Comparison of ENCODE assay signal across 9 mouse cellular contexts in the genomic region with DNA sequence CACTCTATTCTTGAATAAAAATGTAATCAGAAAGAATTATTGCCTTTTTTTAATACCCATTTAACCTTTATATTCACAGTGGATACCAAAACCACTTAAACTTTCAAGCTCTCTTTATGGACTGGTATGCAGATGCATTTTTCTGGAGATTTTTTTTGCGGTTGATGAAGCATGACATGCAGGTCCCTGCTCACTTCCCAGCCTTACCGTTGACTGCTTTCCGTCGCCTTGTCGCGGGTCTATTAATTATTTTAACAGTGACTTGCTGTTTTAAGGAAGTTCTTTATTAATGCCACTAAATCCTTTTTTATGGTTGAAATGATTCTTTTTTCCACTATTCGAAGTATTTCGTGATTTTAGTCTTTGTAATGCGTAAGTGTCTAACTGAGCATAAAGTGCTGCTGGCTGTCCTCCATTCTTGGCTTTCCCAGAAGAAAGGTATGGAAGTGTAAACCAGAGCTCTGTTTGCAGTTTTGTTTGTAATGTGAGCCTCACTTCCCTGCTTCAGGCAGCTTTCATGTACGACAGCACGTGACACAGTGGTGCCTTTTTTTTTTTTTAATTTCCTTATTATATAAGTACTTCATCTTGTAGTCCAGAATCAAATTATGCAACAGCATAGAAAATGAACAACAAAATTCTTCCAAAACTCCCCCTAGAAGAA.
A peak's percentile ranks its signal among the peaks of the same experiment; 100 is the strongest.
DNase-seq lines count a peak whose midpoint lies in the region; ATAC-seq and TF ChIP-seq lines count a peak whose summit lies in the region.
"Had no signal": no experiment of that assay in that cellular context is flagged by ENCODE, and none has a peak within 500 bp of the region (broad histone marks: within the 10 kb centered on the region; RNA-seq: fewer than 3 reads in every experiment).

No protein-coding gene starts in this region.

- H3K4me3 ChIP-seq in forebrain, postnatal 0 days (ENCODE audit: low read depth, low read length): no peak overlapping the region
- no peak overlapping the region for H3K4me3 ChIP-seq in midbrain, postnatal 0 days (ENCODE audit: low read depth, low read length)

- peak; percentile 16 for DNase-seq in embryo, embryonic 10 days (ENCODE audit: low spot score)
- DNase-seq in embryo, embryonic 9.5 days (ENCODE audit: extremely low spot score): no peak
- DNase-seq in lung, postnatal 25 days (ENCODE audit: low spot score): peak; percentile 14
- DNase-seq in lung, postnatal 4 days: no peak
- DNase-seq in forebrain, postnatal 0 days: no peak
- no peak for DNase-seq in midbrain, postnatal 0 days (ENCODE audit: low spot score)
- DNase-seq in urinary bladder, postnatal 10 days (ENCODE audit: low spot score): no peak
- DNase-seq in layer of hippocampus, postnatal 10 days (ENCODE audit: low spot score in 2 of 2): no peak
- DNase-seq: heart, postnatal 14 days had no signal

- WGBS in forebrain, postnatal 0 days: 14% methylated on average over 11 of the region's 11 CpGs
- 21% methylated on average over 11 of the region's 11 CpGs for WGBS in midbrain, postnatal 0 days

- ATAC-seq in forebrain, postnatal 0 days: no peak
- ATAC-seq in midbrain, postnatal 0 days (ENCODE audit: low FRiP score): no peak

- H3K27ac ChIP-seq in forebrain, postnatal 0 days (ENCODE audit: low read depth, low read length): no peak overlapping the region
- H3K27ac ChIP-seq in midbrain, postnatal 0 days (ENCODE audit: low read depth, low read length): no peak overlapping the region

- no peaks in the 10 kb centered on the region for H3K4me1 ChIP-seq in forebrain, postnatal 0 days (ENCODE audit: insufficient read depth)
- no peaks in the 10 kb centered on the region for H3K4me1 ChIP-seq in midbrain, postnatal 0 days (ENCODE audit: insufficient read depth, low read length)

- H3K36me3 ChIP-seq in forebrain, postnatal 0 days (ENCODE audit: insufficient read depth): no peaks in the 10 kb centered on the region
- H3K36me3 ChIP-seq in midbrain, postnatal 0 days (ENCODE audit: insufficient read depth, low read length): no peaks in the 10 kb centered on the region

- no peak for TF ChIP-seq CTCF in forebrain, postnatal 0 days (IDR thresholded peaks at IDR 0.05; ENCODE audit: low read depth)
- TF ChIP-seq CTCF in midbrain, postnatal 0 days (IDR thresholded peaks at IDR 0.05): no peak

- H3K9ac ChIP-seq in forebrain, postnatal 0 days: no peak overlapping the region
- no peak overlapping the region for H3K9ac ChIP-seq in midbrain, postnatal 0 days (replicated peaks; ENCODE audit: low read length, poor library complexity, severe bottlenecking)

- peak overlapping the region; percentile 14 for H3K4me2 ChIP-seq in forebrain, postnatal 0 days (ENCODE audit: low read depth)
- H3K4me2 ChIP-seq in midbrain, postnatal 0 days (ENCODE audit: low read depth, low read length, poor library complexity, severe bottlenecking): peak overlapping the region; percentile 29

- no peaks in the 10 kb centered on the region for H3K27me3 ChIP-seq in forebrain, postnatal 0 days (ENCODE audit: insufficient read depth, low read length)
- no peaks in the 10 kb centered on the region for H3K27me3 ChIP-seq in midbrain, postnatal 0 days (ENCODE audit: insufficient read depth, low read length)

- H3K9me3 ChIP-seq in forebrain, postnatal 0 days (ENCODE audit: low read length): no peaks in the 10 kb centered on the region
- H3K9me3 ChIP-seq in midbrain, postnatal 0 days (ENCODE audit: low read length): no peaks in the 10 kb centered on the region

Comparison
In these comparisons a context has a peak if more than half of its experiments do, and no peak if none do; other contexts are left out.
1. DNase-seq: peak in embryo, embryonic 10 days (single experiment) and lung, postnatal 25 days (single experiment); none in embryo, embryonic 9.5 days (single experiment), lung, postnatal 4 days (0 of 2), forebrain, postnatal 0 days (single experiment), midbrain, postnatal 0 days (single experiment), urinary bladder, postnatal 10 days (single experiment) and layer of hippocampus, postnatal 10 days (0 of 2).